ENCODE assay signal across 9 mouse cellular contexts in genomic region chr4:149373431-149373830, GRCm38 (mm10). TPM values are rescaled to one million over a fixed set of nuclear protein-coding genes. Genes with fewer than 3 reads are reported as not detected.
DNase-seq lines count a peak whose midpoint lies in the region; ATAC-seq and TF ChIP-seq lines count a peak whose summit lies in the region.
"Had no signal": no experiment of that assay in that cellular context is flagged by ENCODE, and none has a peak within 500 bp of the region (broad histone marks: within the 10 kb centered on the region; RNA-seq: fewer than 3 reads in every experiment).

No protein-coding gene starts in this region.

- TF ChIP-seq CTCF in E14TG2a.4 (conservative IDR thresholded peaks at IDR 0.05; ENCODE audit: low read length) = peak; percentile 83
- TF ChIP-seq CTCF in embryonic fibroblast, embryonic 13.5 days (IDR thresholded peaks at IDR 0.05; ENCODE audit: borderline replicate concordance, insufficient read depth, low read length) = no peak

- no peak overlapping the region for H3K4me2 ChIP-seq in kidney, embryonic 15.5 days
- H3K4me2 ChIP-seq in limb, embryonic 12.5 days = no peak overlapping the region
- H3K4me2 ChIP-seq: lung, embryonic 15.5 days had no signal

- peaks cover 5% of the 10 kb centered on the region for H3K4me1 ChIP-seq in kidney, embryonic 15.5 days
- peaks cover 62% of the 10 kb centered on the region for H3K4me1 ChIP-seq in E14TG2a.4 (replicated peaks; ENCODE audit: low read depth, low read length)
- peaks cover 6% of the 10 kb centered on the region for H3K4me1 ChIP-seq in embryonic fibroblast, embryonic 13.5 days (ENCODE audit: control insufficient read depth, insufficient read depth, low read length)
- peaks cover 14% of the 10 kb centered on the region for H3K4me1 ChIP-seq in limb, embryonic 12.5 days (replicated peaks)
- H3K4me1 ChIP-seq: lung, embryonic 15.5 days had no signal

- H3K4me3 ChIP-seq in kidney, embryonic 15.5 days (replicated peaks) = no peak overlapping the region
- no peak overlapping the region for H3K4me3 ChIP-seq in E14TG2a.4 (replicated peaks; ENCODE audit: low read length)
- H3K4me3 ChIP-seq in embryonic fibroblast, embryonic 13.5 days (ENCODE audit: insufficient read depth, low read length) = no peak overlapping the region
- H3K4me3 ChIP-seq in limb, embryonic 12.5 days (replicated peaks) = no peak overlapping the region
- H3K4me3 ChIP-seq: lung, embryonic 15.5 days had no signal

- no peak for ATAC-seq in kidney, embryonic 15.5 days (replicated peaks; ENCODE audit: low FRiP score)
- no peak for ATAC-seq in limb, embryonic 12.5 days (ENCODE audit: insufficient number of reproducible peaks, insufficient read depth, low FRiP score, low TSS enrichment, low read depth)
- no peak for ATAC-seq in erythroid progenitor cell, adult 5-6 weeks (replicated peaks; ENCODE audit: low FRiP score, poor library complexity, severe bottlenecking)

- TF ChIP-seq POLR2A in embryonic fibroblast, embryonic 13.5 days (IDR thresholded peaks at IDR 0.05; ENCODE audit: low read depth, low read length) = no peak

- no peak overlapping the region for H3K9ac ChIP-seq in kidney, embryonic 15.5 days
- no peak overlapping the region for H3K9ac ChIP-seq in limb, embryonic 12.5 days (replicated peaks)
- H3K9ac ChIP-seq: lung, embryonic 15.5 days had no signal

- H3K27ac ChIP-seq in kidney, embryonic 15.5 days = no peak overlapping the region
- H3K27ac ChIP-seq in embryonic fibroblast, embryonic 13.5 days (ENCODE audit: insufficient read depth, low read length) = peak overlapping the region; percentile 72
- peak overlapping the region; percentile 74; the same call in 1 of the 2 replicates for H3K27ac ChIP-seq in limb, embryonic 12.5 days
- H3K27ac ChIP-seq: lung, embryonic 15.5 days had no signal

- WGBS in kidney, embryonic 15.5 days = 75% methylated on average over 5 of the region's 5 CpGs
- WGBS in limb, embryonic 12.5 days = 72% methylated on average over 5 of the region's 5 CpGs

- peaks cover 97% of the 10 kb centered on the region for H3K36me3 ChIP-seq in kidney, embryonic 15.5 days
- H3K36me3 ChIP-seq in E14TG2a.4 (ENCODE audit: insufficient read depth, low read length) = peaks cover 96% of the 10 kb centered on the region
- H3K36me3 ChIP-seq in limb, embryonic 12.5 days = peaks cover 92% of the 10 kb centered on the region

- H3K9me3 ChIP-seq in kidney, embryonic 15.5 days (replicated peaks) = no peaks in the 10 kb centered on the region
- H3K9me3 ChIP-seq in E14TG2a.4 (ENCODE audit: low read length) = no peaks in the 10 kb centered on the region
- 0 out of 2 replicates have a peak, but pooled peaks cover 4% of the 10 kb centered on the region for H3K9me3 ChIP-seq in limb, embryonic 12.5 days
- H3K9me3 ChIP-seq: lung, embryonic 15.5 days had no signal

- no peaks in the 10 kb centered on the region for H3K27me3 ChIP-seq in kidney, embryonic 15.5 days
- H3K27me3 ChIP-seq in E14TG2a.4 (ENCODE audit: insufficient read depth, low read length) = no peaks in the 10 kb centered on the region
- H3K27me3 ChIP-seq in limb, embryonic 12.5 days = no peaks in the 10 kb centered on the region
- H3K27me3 ChIP-seq: lung, embryonic 15.5 days had no signal

- DNase-seq in kidney, adult 18-20 months = peak; percentile 69
- DNase-seq in adrenal gland, postnatal 25 days = peak; percentile 66
- DNase-seq in right cerebral cortex, postnatal 10 days (ENCODE audit: low spot score in 2 of 2) = peak; percentile 54 to 56

RNA-seq across cellular contexts. Expression of gene Ube4b, which starts 53.1 kb away (rescaled TPM):
- 48.1 and 49.6 TPM in 2 replicates for polyA plus RNA-seq in kidney, embryonic 15.5 days (2015; fragmentation: Nextera tagmentation; extraction: Ambion mirVana)
- 105 and 111 TPM in 2 replicates for total RNA-seq in adrenal gland, postnatal 25 days (2021)
- 86.6 and 87.7 TPM in 2 replicates for polyA plus RNA-seq in embryonic fibroblast, embryonic 13.5 days (2011; ENCODE audit: insufficient read length, low read depth, missing spikeins)
- 55.1 and 67.3 TPM in 2 replicates for polyA plus RNA-seq in limb, embryonic 12.5 days (2016; fragmentation: Nextera tagmentation; extraction: Ambion mirVana)
- total RNA-seq in erythroid progenitor cell, adult 5-6 weeks (2015; ENCODE audit: low replicate concordance) = 26.4 and 29.2 TPM in 2 replicates
- 17.5 and 21.9 TPM in 2 replicates for total RNA-seq in erythroid progenitor cell, adult 5-6 weeks (2017; ENCODE audit: low replicate concordance)
